Mouse (Mus musculus): ENCODE measurements around the gene Adora3. TPM values are rescaled to one million over a fixed set of nuclear protein-coding genes. Genes with fewer than 3 reads are reported as not detected.

The Adora3 gene
- polyA plus RNA-seq, 1 experiment from 2014 or later: 0.10 TPM

DNA sequence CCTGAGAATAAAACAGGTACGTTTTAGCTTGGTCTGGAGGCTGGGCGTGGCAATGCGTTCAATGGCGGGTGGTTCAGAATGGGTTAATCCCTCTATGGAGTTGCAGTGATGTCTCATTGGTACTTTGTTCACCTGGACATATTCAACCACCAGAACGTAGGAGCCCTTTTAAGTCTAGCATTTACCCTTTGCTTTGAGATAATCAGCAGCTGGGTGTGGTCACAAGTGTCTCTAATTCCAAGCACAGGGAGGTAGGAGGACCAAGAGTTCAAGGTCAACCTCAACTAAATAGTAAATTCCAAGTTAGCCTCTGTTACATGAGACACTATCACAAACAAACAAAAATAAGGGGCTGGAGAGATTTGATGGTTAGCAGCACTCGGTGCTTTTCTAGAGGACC, 58.1 kb downstream of the Adora3 start:
- no peak overlapping the region for H3K27ac ChIP-seq (ENCODE audit: low read depth, low read length)
- no peaks in the 10 kb centered on the region for H3K27me3 ChIP-seq (ENCODE audit: control insufficient read depth, insufficient read depth, low read length)
- ATAC-seq (replicated peaks; ENCODE audit: insufficient number of reproducible peaks, low FRiP score, low TSS enrichment): no peak
- no peak overlapping the region for H3K9ac ChIP-seq (ENCODE audit: low read depth, low read length)
- no peaks in the 10 kb centered on the region for H3K36me3 ChIP-seq (ENCODE audit: control insufficient read depth, insufficient read depth, low read length)
- H3K4me2 ChIP-seq: no peak overlapping the region
- H3K9me3 ChIP-seq (replicated peaks; ENCODE audit: control insufficient read depth, low read length): no peaks in the 10 kb centered on the region
- WGBS (ENCODE audit: insufficient replicate concordance): 76% methylated on average over 6 of the region's 6 CpGs
- H3K4me1 ChIP-seq (ENCODE audit: control insufficient read depth, insufficient read depth, low read length): no peaks in the 10 kb centered on the region
- no peak overlapping the region for H3K4me3 ChIP-seq (ENCODE audit: low read depth, low read length)

DNA sequence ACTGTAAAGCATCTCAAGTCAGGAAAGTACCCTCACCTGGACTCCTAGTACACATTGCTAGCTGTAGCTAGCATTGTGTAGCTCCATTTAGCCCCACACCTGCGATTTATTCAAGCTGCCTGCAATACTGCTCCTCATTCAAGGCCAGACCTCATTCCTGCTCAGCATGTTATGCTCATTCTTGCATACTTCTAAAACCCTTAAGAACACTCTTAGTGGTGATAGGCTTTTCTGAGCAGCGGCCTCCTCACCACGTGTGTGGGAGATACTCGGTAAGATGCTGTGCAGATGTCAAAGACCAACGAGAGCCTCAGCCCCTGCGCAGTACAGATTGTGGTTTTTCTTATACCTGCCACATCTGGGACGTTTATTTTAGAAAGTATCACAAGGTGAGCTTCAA, 59.2 kb downstream of the Adora3 start:
- Histone ChIP-seq H3K9ac (ENCODE audit: low read depth, low read length) (no peak overlapping the region), H3K4me3 (ENCODE audit: low read depth, low read length) (no peak overlapping the region), H3K27me3 (ENCODE audit: control insufficient read depth, insufficient read depth, low read length) (no peaks in the 10 kb centered on the region), H3K4me2 (no peak overlapping the region), H3K9me3 (replicated peaks; ENCODE audit: control insufficient read depth, low read length) (no peaks in the 10 kb centered on the region), H3K4me1 (ENCODE audit: control insufficient read depth, insufficient read depth, low read length) (0 out of 2 replicates have a peak, but pooled peaks cover 2% of the 10 kb centered on the region), H3K36me3 (ENCODE audit: control insufficient read depth, insufficient read depth, low read length) (no peaks in the 10 kb centered on the region), H3K27ac (ENCODE audit: low read depth, low read length) (no peak overlapping the region)
- ATAC-seq (replicated peaks; ENCODE audit: insufficient number of reproducible peaks, low FRiP score, low TSS enrichment): no peak
- 78% methylated on average over 7 of the region's 7 CpGs for WGBS (ENCODE audit: insufficient replicate concordance)

DNA sequence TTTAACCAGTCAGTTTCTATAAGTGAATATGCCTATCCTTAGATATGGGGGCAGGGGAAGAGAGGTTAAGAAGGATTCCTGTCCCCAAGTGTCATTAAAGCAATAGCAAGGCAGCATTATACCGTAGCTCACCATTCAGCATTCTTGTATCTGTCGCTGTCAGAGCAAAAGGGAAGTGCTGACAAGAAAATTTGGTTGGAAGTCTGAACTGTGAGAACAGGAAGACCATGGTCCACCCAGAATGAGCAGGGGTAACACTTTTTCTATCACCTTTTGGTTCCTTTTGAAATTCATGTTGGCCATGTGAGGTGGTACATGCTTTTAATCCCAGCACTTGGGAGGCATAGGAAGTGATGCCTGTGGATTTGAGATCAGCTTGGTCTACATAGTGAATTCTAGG, 60.4 kb downstream of the Adora3 start:
- no peak for ATAC-seq (replicated peaks; ENCODE audit: insufficient number of reproducible peaks, low FRiP score, low TSS enrichment)
- Histone ChIP-seq H3K4me3 (ENCODE audit: low read depth, low read length) (no peak overlapping the region), H3K36me3 (ENCODE audit: control insufficient read depth, insufficient read depth, low read length) (no peaks in the 10 kb centered on the region)

DNA sequence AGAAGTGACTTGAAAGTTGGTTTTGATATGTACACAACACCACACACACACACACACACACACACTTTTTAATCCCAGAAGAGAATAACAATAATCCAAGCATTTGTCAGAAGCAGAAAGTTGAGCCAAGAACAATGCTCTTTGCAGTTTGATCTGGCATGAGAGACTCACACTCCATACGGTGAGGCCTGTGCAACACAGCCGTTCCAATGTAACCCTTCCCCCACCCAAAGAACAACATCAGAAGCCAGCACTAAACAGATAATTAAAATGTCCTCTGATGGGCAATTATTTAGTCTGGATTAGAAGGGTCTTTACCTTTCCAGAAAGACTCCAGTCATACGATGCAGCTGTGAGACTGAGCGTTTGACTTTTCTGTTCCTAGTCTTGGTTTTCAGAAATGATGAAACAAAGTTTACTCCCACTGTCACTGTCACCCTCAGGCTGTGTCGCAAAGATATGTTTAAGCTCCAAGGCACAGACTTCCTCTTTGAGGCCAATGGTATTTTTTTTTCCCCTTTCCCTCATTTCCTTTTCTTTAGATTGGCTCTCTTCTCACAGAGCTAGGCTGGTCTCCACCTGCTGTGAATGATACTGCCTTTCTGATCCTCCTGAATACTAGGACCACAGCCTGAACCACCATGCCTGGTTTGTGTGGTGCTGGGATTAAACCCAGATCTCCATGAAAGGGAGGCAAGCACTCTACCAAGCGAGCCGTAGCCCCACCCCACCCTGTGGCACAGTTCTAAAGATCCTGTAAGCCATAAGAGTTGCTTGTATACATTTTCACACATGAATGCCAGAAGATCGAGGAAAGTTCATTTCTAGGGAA, 61.8 kb downstream of the Adora3 start, which contains the start of gene I830077J02Rik:
Gene I830077J02Rik (minus strand): TSS at position 425 of the 832 bp plus-strand sequence.
- H3K9ac ChIP-seq (ENCODE audit: low read depth, low read length): no peak within 1 kb of the TSS
- no peaks in the 10 kb centered on the region for H3K36me3 ChIP-seq (ENCODE audit: control insufficient read depth, insufficient read depth, low read length)
- 0 out of 2 replicates have a peak, but pooled peaks have one; percentile 31 for ATAC-seq (replicated peaks; ENCODE audit: insufficient number of reproducible peaks, low FRiP score, low TSS enrichment)
- no peak within 1 kb of the TSS for H3K4me3 ChIP-seq (ENCODE audit: low read depth, low read length)
- H3K4me1 ChIP-seq (ENCODE audit: control insufficient read depth, insufficient read depth, low read length): 0 out of 2 replicates have a peak, but pooled peaks cover 2% of the 10 kb centered on the region
- no peaks in the 10 kb centered on the region for H3K27me3 ChIP-seq (ENCODE audit: control insufficient read depth, insufficient read depth, low read length)
- H3K9me3 ChIP-seq (replicated peaks; ENCODE audit: control insufficient read depth, low read length): no peaks in the 10 kb centered on the region
- H3K27ac ChIP-seq (ENCODE audit: low read depth, low read length): peak within 1 kb of the TSS; percentile 46; the same call in 1 of the 2 replicates
- H3K4me2 ChIP-seq: no peak within 1 kb of the TSS
- 67% methylated on average over 8 of the region's 8 CpGs for WGBS (ENCODE audit: insufficient replicate concordance)

More for the DNA sequence above, 60.4 kb downstream of the Adora3 start:
- WGBS (ENCODE audit: insufficient replicate concordance): 71% methylated on average over 2 of the region's 2 CpGs
- Histone ChIP-seq H3K27me3 (ENCODE audit: control insufficient read depth, insufficient read depth, low read length) (no peaks in the 10 kb centered on the region), H3K27ac (ENCODE audit: low read depth, low read length) (no peak overlapping the region), H3K9me3 (replicated peaks; ENCODE audit: control insufficient read depth, low read length) (no peaks in the 10 kb centered on the region), H3K4me2 (no peak overlapping the region), H3K4me1 (ENCODE audit: control insufficient read depth, insufficient read depth, low read length) (0 out of 2 replicates have a peak, but pooled peaks cover 2% of the 10 kb centered on the region), H3K9ac (ENCODE audit: low read depth, low read length) (no peak overlapping the region)

GRCm38 (mm10) chr3:105933926-105934325, 63.3 kb downstream of the Adora3 start:
- no peak overlapping the region for H3K9ac ChIP-seq (ENCODE audit: low read depth, low read length)
- no peak for ATAC-seq (replicated peaks; ENCODE audit: insufficient number of reproducible peaks, low FRiP score, low TSS enrichment)
- 85% methylated on average over 6 of the region's 6 CpGs for WGBS (ENCODE audit: insufficient replicate concordance)
- H3K4me3 ChIP-seq (ENCODE audit: low read depth, low read length): no peak overlapping the region
- no peaks in the 10 kb centered on the region for H3K36me3 ChIP-seq (ENCODE audit: control insufficient read depth, insufficient read depth, low read length)
- no peak overlapping the region for H3K4me2 ChIP-seq
- no peak overlapping the region for H3K27ac ChIP-seq (ENCODE audit: low read depth, low read length)
- 0 out of 2 replicates have a peak, but pooled peaks cover 2% of the 10 kb centered on the region for H3K4me1 ChIP-seq (ENCODE audit: control insufficient read depth, insufficient read depth, low read length)
- no peaks in the 10 kb centered on the region for H3K27me3 ChIP-seq (ENCODE audit: control insufficient read depth, insufficient read depth, low read length)
- no peaks in the 10 kb centered on the region for H3K9me3 ChIP-seq (replicated peaks; ENCODE audit: control insufficient read depth, low read length)

- 75% methylated on average over 5 of the region's 5 CpGs for WGBS (ENCODE audit: insufficient replicate concordance)
- no peaks in the 10 kb centered on the region for H3K9me3 ChIP-seq (replicated peaks; ENCODE audit: control insufficient read depth, low read length)
- no peak overlapping the region for H3K4me3 ChIP-seq (ENCODE audit: low read depth, low read length)
- no peak overlapping the region for H3K4me2 ChIP-seq
- H3K27me3 ChIP-seq (ENCODE audit: control insufficient read depth, insufficient read depth, low read length): no peaks in the 10 kb centered on the region
- no peak overlapping the region for H3K9ac ChIP-seq (ENCODE audit: low read depth, low read length)
- H3K4me1 ChIP-seq (ENCODE audit: control insufficient read depth, insufficient read depth, low read length): 0 out of 2 replicates have a peak, but pooled peaks cover 2% of the 10 kb centered on the region
- H3K36me3 ChIP-seq (ENCODE audit: control insufficient read depth, insufficient read depth, low read length): no peaks in the 10 kb centered on the region
- ATAC-seq (replicated peaks; ENCODE audit: insufficient number of reproducible peaks, low FRiP score, low TSS enrichment): no peak
- H3K27ac ChIP-seq (ENCODE audit: low read depth, low read length): no peak overlapping the region
These were observed 64.4 kb downstream of the Adora3 start for GRCm38 (mm10) chr3:105935033-105935432.

- Histone ChIP-seq H3K4me1 (ENCODE audit: control insufficient read depth, insufficient read depth, low read length) (0 out of 2 replicates have a peak, but pooled peaks cover 2% of the 10 kb centered on the region), H3K9me3 (replicated peaks; ENCODE audit: control insufficient read depth, low read length) (no peaks in the 10 kb centered on the region), H3K27me3 (ENCODE audit: control insufficient read depth, insufficient read depth, low read length) (no peaks in the 10 kb centered on the region), H3K27ac (ENCODE audit: low read depth, low read length) (no peak overlapping the region), H3K36me3 (ENCODE audit: control insufficient read depth, insufficient read depth, low read length) (peaks cover 5% of the 10 kb centered on the region; the same call in 1 of the 2 replicates), H3K4me3 (ENCODE audit: low read depth, low read length) (no peak overlapping the region), H3K4me2 (no peak overlapping the region), H3K9ac (ENCODE audit: low read depth, low read length) (no peak overlapping the region)
- 81% methylated on average over 4 of the region's 4 CpGs for WGBS (ENCODE audit: insufficient replicate concordance)
- ATAC-seq (replicated peaks; ENCODE audit: insufficient number of reproducible peaks, low FRiP score, low TSS enrichment): no peak
These were observed 65.5 kb downstream of the Adora3 start for GRCm38 (mm10) chr3:105936111-105936510.

DNA sequence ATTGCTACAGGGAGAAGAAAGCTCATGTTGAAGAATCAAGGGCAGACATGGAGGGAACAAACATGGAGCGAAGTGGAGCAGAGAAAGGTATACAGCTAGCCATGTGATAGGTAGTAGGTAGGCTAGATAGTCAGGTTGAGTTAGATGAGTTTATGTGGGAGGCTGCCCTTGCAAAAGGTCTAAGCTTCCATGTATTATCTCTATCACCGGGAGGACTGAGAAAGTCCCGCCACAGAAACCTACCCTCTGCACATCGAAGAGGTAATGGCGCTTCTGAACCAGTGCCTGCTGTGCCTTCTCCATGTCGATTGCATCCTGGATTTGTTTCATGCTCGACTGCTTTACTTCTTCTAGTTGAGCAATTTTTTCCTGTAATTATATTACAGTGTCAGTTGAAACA, 80.7 kb downstream of the Adora3 start:
- ATAC-seq (replicated peaks; ENCODE audit: insufficient number of reproducible peaks, low FRiP score, low TSS enrichment): no peak
- H3K9ac ChIP-seq (ENCODE audit: low read depth, low read length): no peak overlapping the region
- no peaks in the 10 kb centered on the region for H3K4me1 ChIP-seq (ENCODE audit: control insufficient read depth, insufficient read depth, low read length)
- H3K9me3 ChIP-seq (replicated peaks; ENCODE audit: control insufficient read depth, low read length): no peaks in the 10 kb centered on the region
- H3K27ac ChIP-seq (ENCODE audit: low read depth, low read length): no peak overlapping the region
- 92% methylated on average over 7 of the region's 7 CpGs for WGBS (ENCODE audit: insufficient replicate concordance)
- H3K4me3 ChIP-seq (ENCODE audit: low read depth, low read length): no peak overlapping the region
- H3K36me3 ChIP-seq (ENCODE audit: control insufficient read depth, insufficient read depth, low read length): peaks cover 45% of the 10 kb centered on the region
- H3K4me2 ChIP-seq: no peak overlapping the region
- H3K27me3 ChIP-seq (ENCODE audit: control insufficient read depth, insufficient read depth, low read length): no peaks in the 10 kb centered on the region

Data from heart, embryonic 11.5 days (tissue).